Mouse (Mus musculus) lung, adult 2 months (tissue): Measurements from ENCODE around the gene Hist3h2a.

Experiments
- CTCF ChIP-seq: fragments of 200-500 bp; IDR thresholded peaks from 2 replicates; pipeline ENCODE4 v1.5.1; 2011; ENCODE audit warnings: mild to moderate bottlenecking, low read length, control low read depth; ENCODE audit not compliant: insufficient read depth
- POLR2A ChIP-seq: fragments of 200-500 bp; IDR thresholded peaks from 2 replicates; pipeline ENCODE4 v1.6.1; 2011; ENCODE audit warnings: low read depth, mild to moderate bottlenecking, control low read depth, low read length, borderline replicate concordance; ENCODE audit errors: extremely low read depth

DNA sequence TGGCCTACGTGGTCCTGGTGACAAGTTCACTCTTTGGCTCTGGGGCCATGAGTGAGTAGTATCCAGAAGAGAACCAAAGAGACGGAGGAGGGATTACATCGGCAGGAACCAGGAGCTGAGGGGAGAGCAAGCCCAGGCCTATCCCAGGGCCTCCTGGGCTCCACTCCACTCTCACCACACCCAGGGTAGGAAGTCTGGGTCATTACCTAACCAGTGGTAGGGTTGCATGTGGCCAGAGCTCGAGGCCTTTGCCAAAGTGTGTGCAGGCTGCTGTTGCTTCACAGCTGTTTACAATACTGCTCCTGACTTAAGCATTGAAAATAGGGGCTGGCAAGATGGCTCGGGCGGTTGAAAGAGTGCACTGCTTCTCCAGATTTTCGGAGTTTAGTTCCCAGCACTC lies 25.2 kb downstream of the Hist3h2a start:
- TF ChIP-seq POLR2A (no peak), CTCF (no peak)
